Mouse (Mus musculus) hematopoietic stem cell, adult 5-6 weeks (primary cell): ENCODE measurements around the gene Spem1. TPM values are rescaled to one million over a fixed set of nuclear protein-coding genes. Genes with fewer than 3 reads are reported as not detected.

ENCODE experiments used
- ATAC-seq, 2 experiments: fragments of 125-278 bp in 1 of 2; replicated peaks in 1 of 2; 2 replicates each; pipeline ENCODE4 v1.8.0; 2016 to 2017; ENCODE audit warnings: inconsistent platforms in 2 of 2, mild to moderate bottlenecking in 2 of 2, moderate number of reproducible peaks in 2 of 2, low read depth in 1 of 2, moderate TSS enrichment in 1 of 2; ENCODE audit not compliant: low FRiP score in 2 of 2, poor library complexity in 2 of 2, severe bottlenecking in 2 of 2, insufficient read depth in 1 of 2, low TSS enrichment in 1 of 2
- total RNA-seq: library from RNA; stranded (forward); fragments of 172-1452, 232-1000 nt; gene quantifications from 2 replicates; pipeline ENCODE4 v1.2.3, GENCODE M21; 2017

Gene Spem1
- total RNA-seq, 1 experiment from 2014 or later: not detected

DNA sequence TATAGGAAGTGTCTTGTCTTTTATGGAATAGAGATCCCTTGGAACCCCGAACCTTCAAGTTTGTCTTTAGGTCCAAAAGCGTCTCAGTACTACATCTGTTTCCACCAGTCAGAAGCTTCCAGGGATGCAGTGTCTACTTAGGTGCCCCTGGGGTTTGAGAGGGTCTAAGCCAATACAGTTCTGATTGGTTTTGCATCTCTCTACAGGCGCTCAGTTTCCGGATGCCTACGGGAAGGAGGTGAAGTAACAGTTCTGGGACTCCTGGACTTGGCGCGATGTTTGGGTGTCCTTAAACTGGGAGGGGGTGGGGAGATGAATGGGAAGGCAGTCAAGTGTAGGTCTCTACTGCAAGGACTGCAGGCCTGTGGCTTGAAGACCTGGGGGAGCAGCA is 16.7 kb upstream of the Spem1 start:
- no peak for ATAC-seq

DNA sequence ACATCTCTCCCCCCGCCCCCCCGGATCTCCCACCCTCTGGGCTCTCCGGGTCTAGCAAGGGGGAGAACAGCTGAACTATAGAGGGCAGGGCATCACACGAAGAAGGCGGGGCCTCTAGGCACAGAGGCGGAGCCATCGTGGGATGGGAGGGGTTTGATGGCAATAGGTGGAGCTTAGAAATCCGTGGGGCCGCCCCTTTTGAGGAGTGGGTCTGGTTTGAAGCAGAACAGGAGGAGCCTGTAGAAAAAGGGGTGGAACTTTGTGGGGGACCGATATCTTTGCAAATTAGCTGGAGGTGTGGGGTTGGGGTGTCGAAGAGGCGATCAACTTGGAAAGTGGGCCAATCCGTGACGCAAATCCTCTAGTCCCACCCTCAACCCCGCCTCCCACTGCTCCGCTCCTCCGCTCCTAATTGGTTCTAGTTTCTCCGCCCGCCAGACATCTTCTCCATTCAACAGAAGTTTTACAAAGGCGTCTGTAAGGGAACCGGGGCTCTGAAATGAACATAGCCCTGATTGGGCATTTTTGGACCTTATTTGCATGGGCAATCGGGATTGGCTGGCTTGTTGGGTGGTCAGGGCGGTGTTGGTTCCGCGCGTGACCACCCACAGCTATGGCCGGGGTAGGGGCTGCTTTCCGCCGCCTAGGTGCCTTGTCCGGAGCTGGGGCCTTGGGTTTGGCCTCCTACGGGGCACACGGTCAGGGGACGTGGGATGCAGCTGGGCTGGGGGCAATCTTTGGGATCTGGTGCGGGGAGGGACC is 16.2 kb upstream of the Spem1 start, which contains the start of gene Tmem256:
Tmem256 (plus strand) TSS at position 563 of the 762 bp plus-strand sequence.
- peak; percentile 88 to 89 for ATAC-seq

DNA sequence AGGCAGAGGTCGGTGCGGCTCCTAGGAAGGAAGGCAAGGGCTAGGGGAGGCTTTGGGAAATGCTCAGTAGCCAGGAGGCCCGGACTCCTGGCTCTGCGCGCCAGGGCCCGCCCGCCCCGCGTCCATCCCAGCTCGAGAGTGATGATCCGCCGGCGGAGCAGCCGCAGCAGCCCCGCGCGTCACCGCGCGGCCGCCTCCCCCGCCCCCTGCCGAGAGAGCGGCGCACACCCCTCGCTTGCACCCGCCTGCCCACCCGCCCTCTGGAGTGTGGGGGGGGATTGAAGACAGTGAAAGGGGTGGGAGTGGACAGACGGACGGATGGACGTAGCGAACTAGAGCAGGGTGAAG is 15.6 kb upstream of the Spem1 start, which contains the start of gene Nlgn2:
Nlgn2 (minus strand) TSS at position 181 of the 348 bp plus-strand sequence.
- peak; percentile 2 to 19; a peak in 1 of 4 replicates for ATAC-seq

DNA sequence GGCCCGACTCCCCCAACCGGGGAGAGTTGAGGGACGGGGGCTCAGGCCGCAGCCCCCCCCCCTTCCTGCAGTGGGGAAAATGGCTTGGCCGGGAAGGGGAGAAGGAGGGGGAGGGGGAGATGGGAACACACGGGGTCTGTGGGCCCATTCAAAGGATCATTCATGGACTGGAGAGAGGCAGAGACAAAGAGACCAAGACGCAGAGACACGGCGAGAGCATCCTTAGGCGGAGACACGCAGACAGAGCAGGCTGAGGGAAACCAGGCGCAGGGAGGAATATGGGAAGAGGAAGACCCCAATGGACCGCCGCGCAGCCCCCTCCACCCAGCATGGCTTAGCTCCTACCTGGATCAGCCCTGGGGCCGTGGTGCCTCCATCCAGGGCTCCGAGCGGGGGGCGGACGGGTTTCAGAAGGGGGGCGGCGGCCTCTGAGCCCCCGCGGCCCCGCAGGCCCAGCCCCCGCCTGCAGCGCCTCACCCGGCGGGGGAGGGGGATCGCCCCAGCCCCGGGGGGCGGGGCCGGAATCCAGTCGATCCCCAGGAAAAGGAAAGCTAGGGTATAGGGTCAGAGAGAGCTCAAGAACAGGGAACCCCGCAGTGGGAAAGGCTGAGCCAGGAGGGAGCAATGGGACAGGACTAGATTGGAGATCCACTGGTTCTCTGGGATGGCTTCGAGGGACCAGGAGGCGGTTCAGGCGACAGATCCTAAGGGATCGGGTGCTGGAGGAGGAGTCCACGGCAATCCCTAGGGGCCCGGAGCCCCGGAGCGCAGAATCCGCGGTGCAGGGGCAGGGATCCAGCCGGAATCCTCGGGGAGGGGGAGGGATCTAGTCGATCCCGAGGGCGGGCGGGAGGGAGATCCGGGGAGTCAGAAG is 15.0 kb upstream of the Spem1 start:
- ATAC-seq: no peak

DNA sequence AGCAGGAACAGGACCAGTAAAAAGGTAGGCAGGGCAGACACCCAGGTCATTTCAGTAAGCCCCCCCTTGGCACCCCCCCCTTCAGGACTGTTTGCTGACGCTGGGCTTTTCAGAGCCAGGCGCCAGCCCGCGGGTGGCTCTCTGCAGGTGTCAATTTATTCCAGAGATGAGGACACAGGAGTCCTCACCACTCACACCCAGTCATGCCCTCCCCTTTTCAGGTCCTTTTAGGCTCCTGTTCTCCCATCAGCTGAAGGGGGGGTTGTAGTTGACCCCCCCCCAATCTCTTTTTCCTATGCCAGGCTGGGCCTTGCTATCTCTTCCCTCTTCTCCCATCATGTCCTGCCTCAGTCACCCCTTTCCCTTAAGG is 14.0 kb upstream of the Spem1 start:
- ATAC-seq: no peak

DNA sequence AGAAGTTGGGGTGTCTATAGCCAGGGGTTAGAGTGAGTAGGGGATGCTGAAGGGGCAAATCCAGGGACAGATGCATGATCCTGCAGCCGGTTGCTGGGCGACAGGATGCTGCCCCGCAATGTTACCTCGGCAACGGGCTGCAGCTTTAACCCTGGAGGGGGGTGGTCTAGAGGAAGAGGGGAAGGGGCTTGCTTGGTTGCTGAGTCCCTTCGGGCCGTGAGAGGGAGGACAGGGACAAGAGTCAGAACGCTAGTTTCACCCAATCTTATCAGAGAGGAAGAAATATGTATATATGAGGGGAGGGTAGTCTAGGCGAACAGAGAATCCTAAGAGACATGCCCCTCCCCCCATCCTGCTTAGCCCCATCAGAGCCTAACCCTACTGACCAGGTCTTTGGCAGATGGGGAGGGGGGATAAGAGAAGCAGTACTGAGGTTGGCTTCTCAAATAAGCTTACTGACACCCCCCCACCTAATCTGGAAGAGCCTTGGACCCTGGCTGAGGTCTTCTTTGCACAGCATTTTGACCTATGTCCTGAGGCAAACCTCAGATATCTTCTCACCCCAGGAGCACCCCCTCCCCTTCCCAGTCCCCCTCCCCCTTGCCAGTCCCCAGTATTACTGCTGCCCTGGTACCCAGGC is 13.5 kb upstream of the Spem1 start:
- no peak for ATAC-seq

DNA sequence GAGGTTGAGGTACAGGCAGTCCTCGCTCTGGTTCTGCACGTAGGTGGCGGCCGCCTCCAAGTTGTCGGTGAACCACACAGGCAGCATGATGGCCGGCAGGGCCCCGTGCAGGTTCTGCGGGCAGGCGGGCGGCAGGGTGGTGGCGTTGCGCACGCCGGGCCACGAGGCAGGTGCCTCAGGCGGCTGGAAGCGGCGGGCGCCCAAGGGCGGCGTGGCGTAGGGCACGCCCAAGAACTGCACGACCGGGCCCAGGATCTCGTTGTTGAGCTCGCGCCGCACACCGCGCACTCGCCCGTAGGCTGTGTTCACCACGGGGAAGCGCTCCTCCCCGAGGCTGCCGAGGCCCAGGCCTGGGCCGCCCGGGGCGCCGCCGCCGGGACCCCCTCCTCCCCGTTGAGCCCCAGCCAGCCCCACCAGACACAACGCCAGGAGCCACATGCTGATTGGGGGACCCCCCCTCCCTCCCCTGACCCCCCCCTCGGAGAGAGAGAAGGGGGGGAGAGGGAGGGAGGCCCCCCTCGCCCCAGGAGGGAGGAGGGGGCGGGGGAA is 12.1 kb upstream of the Spem1 start:
- peak in 1 of 2 experiments; percentile 26; a peak in 2 of 4 replicates for ATAC-seq

DNA sequence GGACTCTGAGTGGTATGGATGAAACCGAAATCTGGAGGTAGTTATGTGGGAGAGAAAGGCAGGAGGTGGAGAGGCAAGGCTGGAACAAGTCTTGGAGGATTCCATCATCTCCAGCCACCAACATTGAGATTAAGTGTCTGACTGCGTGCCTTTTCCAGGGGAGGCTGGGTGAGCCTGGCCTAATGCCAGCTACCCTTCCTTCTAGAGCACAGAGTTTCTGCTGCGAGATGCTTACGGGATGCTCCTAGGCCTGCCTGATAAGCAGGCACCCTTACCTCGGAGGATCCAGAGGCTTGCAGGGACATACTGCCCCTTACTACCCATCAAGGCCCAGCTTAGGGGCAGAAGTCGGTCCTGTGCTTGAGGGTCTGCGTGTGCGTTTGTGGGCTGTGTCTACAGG is 11.6 kb upstream of the Spem1 start:
- no peak for ATAC-seq

DNA sequence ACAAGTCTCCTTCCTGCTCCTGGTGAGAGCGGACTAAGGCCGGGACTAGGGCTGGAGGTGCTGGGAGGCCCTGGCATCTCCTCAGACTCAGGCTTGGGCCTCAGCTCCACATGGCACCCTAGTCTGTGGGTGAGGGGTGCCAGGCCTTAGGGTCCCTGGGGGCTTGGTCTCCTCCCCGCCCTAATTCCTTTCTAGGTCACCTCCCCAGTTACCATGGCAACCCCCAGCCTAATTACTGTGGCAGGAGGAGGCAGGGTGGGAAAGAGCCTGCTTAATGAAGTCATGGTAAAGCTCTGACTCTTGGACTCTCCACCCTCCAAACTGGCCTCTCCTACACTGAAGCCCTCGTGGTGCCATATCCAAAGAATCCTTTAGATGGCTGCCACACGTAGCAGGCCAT is 6.9 kb upstream of the Spem1 start:
- no peak for ATAC-seq

DNA sequence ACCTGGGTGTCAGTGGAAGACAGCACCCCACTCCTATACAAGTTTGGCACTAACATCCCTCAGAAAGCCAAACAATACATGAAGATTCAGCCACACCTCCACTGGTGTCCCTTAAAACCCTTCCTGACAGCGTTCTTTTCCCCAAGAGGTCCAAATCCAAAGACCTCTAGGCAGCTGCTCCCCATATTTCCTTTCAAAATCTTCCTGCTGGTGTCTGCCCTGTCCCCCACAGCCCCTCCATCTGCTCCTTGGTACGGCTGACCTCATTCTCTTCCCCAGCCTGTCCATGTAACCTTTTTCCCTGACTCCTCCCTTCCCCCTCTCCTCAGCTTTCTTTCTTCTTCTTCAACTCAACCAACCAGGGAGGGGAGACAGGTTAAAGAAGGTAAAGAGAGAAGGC is 1.5 kb upstream of the Spem1 start:
- ATAC-seq: no peak

DNA sequence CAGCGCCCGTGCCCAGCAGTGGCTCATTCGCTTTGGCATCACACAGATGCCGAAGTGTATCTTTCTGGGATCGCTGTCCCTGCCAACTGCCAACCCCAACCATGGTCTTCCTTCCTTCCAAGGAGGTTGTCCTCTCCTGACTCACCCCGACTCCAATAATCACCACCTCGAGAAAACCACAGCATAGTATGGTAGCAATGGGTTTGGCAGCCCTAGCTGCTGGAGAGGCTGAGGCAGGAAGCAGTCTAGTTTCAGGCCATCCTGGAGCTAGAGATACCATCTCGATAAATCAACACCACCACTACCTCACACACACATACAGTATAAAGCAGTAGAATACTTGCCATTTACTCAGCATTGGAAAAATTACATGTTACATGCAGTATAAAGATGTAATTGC is 3.1 kb downstream of the Spem1 start:
- ATAC-seq: no peak

DNA sequence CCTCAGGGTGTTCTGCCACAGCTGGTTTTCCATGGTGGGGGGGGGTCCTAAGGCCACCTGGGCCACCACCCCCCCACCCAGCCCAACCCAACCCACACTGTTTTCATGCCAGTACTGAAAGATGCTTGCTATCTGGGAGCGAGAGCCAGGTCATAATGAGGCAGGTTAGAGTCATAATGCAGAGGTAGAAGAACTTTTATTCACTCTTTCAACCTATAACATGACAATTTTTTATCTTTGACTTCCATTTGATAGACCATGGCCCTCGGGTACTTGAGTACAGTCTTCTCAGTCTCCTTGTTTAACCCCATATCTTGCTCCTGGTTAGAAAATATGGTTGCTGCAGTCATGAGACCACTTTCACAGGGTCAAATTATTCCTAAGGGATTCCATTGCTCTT is 3.6 kb downstream of the Spem1 start, which contains the start of gene Spem2:
Spem2 (minus strand) TSS at position 101 of the 400 bp plus-strand sequence.
- ATAC-seq: no peak

DNA sequence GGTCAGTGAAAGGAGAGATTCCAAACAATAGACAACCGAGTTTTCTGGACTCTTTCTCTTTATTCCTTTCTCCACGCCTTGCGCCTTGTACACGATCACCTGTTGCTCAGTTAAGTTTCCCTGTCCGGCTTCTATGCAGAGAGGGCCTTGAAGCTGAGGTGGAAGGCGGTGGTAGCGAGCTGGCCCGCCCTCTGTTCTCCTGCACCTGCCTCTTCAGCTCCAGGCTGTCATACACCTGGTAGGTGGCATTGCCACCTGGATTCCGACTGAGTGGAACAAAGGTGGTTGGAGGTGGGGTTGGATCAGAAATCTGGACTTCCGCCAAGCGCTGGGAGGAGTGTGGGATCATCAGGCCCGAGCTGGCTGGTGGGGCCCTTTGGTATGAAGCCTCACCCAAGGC is 5.5 kb downstream of the Spem1 start:
- ATAC-seq: no peak

DNA sequence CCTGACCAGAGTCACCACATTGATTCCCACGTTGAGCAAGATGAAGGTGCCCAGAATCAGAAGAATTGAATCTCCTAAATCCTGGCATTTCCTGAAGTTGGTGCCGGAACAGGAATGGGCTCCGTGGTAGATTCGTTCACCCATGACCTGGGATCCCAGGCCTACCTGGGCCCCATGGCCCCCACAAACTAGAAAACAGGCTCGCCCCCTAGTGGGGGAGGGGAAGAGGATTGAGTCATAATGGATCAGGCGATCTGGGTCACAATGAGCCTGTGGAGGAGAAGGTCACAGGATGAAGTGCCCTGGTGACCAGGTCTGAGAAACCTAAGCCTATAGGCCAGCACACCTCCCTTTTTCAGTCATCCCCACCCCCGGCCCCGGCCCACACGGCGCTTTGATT is 6.8 kb downstream of the Spem1 start, which contains the start of gene Gm39566:
Gm39566 (minus strand) TSS at position 144 of the 400 bp plus-strand sequence.
- no peak for ATAC-seq

DNA sequence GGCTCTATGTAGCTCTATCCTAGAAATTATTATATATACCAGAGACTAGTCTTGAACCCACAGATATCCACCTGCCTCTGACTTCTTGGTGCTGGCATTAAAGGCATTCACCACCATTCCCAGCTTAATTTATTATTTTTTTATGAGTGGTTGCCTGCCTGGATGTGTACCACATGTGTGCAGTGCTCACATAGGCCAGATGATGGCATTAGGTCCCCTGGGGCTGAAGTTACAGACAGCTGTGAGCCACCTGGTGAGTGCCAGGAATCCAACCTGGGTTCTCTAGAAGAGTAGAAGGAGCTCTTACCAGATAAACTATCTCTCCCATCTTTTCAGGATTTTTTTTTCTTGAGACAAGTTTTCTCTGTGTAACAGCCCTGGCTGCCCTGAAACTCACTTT is 11.7 kb downstream of the Spem1 start:
- no peak for ATAC-seq

DNA sequence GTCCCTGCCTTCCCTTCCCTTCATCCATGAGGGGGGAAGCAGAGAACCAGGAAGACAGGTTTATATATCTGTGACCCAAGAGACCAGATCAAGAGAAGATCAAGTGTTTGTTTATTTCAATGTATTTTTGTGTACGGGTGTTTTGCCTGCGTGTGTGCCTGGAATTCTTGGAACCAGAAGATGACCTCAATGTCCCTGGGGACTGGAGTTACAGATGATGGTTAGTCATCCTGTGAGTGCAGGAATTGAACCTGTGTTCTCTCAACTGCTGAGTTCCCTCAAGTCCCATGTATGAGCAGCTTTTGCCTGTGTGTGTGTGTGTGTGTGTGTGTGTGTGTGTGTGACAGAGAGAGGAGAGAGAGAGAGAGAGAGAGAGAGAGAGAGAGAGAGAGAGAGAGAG is 14.3 kb downstream of the Spem1 start:
- ATAC-seq: no peak

DNA sequence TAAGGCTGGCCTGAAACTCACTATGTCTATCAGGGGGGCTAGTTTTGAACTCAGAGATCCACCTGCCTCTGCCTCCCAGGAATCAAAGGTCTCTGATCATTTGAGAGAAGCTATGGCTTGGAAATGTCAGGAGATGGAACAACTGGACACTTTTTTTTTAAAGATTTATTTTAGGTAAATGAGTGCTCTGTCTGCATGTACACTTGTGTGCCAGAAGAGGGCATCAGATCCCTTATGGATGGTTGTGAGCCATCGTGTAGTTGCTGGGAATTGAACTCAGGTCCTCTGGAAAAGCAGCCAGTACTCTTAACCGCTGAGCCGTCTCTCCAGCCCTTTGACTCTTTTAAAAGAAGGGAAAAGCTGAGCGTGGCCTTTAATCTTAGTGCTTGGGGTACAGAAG is 15.6 kb downstream of the Spem1 start:
- ATAC-seq: no peak
